Mouse (Mus musculus): Measurements from ENCODE around the gene Pheta1. TPM values are rescaled to one million over a fixed set of nuclear protein-coding genes. Genes with fewer than 3 reads are reported as not detected.

Pheta1 gene
- polyA plus RNA-seq, 1 experiment from 2014 or later, result 15.2 TPM

DNA sequence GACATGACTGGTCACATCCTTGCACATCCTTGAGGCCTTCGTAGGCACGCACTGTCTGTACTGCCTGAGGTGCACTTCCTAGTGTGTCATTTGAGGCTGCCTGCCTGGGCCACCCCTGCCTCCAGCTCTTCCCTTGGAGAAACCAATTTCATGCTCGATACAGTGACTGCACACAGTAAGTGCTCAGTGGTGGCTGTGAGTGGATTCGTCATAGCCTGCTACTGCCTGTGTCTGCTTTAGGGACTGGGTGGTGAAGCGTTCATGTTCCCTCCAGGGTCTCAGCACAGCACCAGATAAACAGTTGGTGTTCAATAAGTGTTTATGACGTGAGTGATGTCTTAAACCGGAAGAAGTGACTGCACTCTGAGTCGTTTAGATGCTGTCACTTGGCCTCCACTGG is 34.6 kb downstream of the Pheta1 start:
- DNase-seq (ENCODE audit: low spot score), result no peak

DNA sequence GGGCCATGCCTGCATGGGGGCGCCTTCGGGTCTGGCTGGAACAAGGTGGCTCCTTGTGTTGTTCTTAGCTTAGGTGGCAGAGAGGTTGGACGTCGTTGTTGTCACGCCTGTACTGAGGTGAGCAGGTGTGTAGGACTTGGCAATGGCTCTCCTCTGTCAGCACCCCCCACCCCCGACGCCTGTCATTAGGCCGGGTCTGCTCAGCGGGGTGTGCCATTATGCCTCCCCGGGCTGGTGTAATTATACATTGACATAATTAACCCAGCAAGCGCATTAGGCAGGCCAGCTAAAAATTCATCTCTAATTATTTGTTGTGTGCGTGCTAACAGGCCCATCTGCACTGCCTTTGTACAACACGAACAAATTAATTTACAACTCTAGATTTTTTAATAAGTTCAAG is 40.6 kb downstream of the Pheta1 start:
- no peak for DNase-seq (ENCODE audit: low spot score)

DNA sequence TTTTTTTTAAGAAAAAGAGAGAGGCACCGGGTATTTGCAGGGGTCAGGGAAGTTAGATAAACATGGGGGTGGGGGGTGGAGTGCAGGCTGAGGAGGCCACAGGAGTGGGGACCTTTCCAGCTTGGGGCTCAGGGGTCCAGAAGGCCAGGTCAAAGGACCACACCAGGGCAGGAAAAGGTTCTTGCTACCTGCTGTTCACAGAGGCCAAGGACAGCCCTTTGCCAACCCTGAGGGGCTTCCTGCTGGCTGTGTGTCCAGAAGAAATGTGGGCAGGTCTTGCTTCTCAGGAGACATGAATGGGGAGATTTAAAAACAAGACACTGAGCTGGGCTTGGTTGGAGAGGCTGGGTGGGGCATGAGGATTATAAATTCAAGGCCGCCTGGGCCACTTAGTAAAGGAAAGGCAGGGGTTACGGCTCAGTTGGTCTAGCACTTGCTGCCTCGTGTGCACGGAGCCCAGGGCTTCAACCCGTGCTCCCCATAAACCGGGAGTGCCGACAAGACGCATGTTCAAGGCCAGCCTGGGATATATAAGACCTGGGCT is 41.1 kb downstream of the Pheta1 start:
- DNase-seq (ENCODE audit: low spot score), result no peak

DNA sequence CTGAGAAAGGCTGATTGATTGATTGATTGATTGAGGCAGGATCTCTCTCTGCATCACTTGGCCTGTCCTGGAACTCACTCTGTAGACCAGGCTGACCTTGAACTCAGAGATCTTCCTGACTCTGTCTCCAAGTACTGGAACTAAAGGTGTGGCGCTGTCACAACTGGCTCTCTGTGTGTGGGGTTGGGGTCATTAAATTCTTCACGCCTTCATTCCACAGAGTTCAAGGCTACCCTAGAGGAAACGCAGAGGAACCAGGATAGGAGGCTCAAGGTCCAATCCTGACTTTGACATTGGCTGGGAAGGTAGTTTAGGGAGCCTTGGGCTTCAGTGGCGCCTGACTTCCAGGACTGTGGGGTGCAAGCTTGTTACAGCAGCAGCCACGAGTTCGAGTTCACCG is 42.1 kb downstream of the Pheta1 start:
- no peak for DNase-seq (ENCODE audit: low spot score)

DNA sequence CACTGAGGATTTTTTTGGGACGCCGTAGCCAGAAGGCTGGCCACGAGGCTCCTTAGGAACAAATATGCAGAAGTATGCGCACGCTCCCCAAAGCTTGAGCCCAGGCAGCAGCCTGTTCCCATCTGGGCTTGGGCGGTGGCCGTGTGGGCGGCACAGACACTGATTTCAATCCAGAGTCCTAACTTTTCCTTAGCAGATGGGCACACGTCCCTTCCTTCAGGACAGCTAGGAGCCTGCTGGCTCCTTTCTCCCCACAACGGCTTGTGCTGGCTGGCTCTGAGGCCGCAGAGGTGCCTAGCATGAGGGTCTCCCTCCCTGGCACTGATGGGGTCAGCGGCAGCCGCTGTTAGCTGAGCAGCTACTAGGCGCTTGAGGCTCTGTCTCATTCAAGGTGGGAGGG is 43.5 kb downstream of the Pheta1 start:
- DNase-seq (ENCODE audit: low spot score), result no peak

DNA sequence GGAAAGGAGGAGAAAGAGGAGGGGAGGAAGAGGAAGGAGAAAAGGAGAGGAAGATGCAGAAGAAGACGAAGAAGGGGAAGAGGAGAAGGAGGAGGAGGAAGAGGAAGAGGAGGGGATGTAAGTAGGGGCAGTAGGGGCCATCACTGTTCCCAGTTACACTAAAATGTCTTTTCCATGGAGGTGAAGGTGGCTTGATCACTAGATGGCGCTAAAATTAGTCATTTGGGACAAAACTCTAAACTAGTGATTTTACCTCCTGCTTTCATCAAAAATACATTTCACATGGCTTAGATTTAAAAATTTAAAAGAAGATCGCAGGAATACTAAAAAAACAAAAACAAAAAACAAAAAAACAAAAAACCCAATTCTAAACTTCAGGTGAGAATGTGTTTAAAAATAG is 44.8 kb downstream of the Pheta1 start:
- DNase-seq (ENCODE audit: low spot score), result peak; percentile 18

DNA sequence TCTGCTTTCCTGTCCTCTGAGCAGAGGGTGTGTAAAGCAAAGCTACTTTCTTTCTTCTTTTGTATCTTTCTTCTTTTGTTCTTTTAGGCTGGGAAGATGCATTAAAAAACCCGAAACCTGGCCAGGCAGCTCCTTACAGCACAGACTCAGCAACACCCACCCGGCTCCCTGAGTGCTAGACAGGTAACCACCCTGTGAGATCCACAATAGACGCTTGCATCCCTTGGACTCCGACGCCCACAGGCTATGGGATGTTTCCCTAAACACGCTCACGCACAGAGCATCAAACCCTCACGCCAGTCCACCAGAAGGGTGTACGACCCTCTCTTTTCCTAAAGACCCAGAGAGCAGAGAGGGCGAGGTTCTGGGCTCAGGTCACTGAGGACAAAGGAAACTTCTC is 45.9 kb downstream of the Pheta1 start:
- DNase-seq (ENCODE audit: low spot score), result no peak

DNA sequence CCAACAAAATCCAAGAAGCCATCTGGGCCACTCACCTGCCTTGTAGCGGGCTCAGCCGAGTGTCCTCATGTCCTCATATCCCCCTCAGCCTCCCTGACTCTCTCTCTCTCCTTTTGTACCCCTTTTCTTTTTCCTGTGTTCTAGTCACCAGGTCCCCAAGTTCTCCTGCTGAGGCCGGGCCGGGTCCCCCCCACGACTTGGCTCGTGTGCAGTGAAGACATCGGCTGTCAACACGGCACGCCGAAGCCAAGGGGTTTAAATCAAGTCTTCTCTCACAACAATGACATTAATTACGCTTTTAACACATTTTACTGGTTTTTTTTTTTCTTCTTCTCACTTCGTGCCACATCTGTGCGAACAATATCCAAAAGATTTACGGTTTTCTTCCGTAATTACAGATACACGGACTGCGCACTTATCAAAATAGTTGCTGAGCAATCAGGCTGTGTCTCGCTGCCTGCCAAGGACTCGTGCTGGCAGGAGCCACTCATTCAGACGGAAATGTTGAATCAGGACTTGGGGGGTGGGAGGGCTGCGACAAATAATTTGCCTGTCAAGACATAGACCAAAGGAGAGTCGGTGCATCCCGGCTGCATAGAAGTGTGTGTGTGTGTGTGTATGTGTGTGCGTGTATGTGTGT is 46.5 kb downstream of the Pheta1 start:
- DNase-seq (ENCODE audit: low spot score), result no peak

DNA sequence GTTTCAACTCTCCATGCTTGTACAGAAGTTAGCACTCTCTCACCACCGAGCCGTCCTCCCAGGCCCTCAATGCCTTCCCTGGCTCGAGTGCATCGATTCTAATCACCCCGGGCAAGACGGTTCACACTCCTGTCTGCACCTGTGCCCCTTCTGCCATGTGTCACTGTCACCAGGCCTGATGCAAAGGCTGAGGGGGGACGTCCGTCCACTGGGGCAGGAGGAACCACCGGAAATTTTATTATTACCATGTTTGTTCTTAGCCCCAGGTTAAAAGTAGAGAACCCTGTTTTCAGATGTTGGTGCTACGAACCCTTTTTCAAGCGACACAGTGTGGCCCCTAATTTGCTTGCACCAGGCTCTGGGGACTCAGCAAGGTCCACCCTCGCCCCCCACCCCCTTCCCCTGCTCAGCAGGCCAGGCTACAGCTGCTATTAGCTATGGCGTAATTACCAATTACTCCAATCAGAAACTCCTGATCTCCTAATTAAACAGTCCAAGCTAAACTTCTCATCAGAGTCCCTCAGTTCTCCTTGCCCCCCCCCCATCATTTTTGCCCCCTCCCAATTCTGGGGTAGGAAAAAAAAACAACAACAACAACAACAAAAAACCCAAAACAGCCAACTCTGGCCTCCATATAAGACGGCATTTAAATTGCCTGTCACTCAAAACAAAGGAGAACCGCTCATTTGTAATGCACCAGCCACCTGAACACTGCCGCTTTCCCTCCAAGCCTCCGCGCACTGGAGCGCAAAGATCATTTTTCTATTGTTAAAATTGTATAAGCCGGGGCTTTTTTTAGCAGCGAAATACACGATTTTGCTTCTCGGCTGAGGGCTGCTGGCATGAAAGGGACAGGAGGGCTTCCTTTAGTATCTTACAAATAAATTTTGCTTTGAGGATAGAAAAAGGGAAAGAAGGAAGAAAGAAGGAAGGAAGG is 54.3 kb downstream of the Pheta1 start:
- no peak for DNase-seq (ENCODE audit: low spot score)

Small RNAs within 50 kb of the gene (microRNA-seq; reads per million reads assigned to microRNA genes)
- gene Mir7031 (ENCODE audit: borderline number of aligned reads), result not detected

Other genes with a start within 250 kb of the Pheta1 start
- gene Acad12, start 230.0 kb upstream of the Pheta1 start, polyA plus RNA-seq (2015; fragmentation: Nextera tagmentation; extraction: Ambion mirVana), result 1.3 and 1.4 TPM in 2 replicates
- gene Acad10, start 188.5 kb upstream of the Pheta1 start, polyA plus RNA-seq (2015; fragmentation: Nextera tagmentation; extraction: Ambion mirVana), result 2.6 and 3.4 TPM in 2 replicates
- 48.2 and 51.9 TPM in 2 replicates for gene Brap, start 188.4 kb upstream of the Pheta1 start, polyA plus RNA-seq (2015; fragmentation: Nextera tagmentation; extraction: Ambion mirVana)
- gene Atxn2, start 137.6 kb upstream of the Pheta1 start, polyA plus RNA-seq (2015; fragmentation: Nextera tagmentation; extraction: Ambion mirVana), result 34.9 and 46.6 TPM in 2 replicates
- gene Sh2b3, start 11.3 kb upstream of the Pheta1 start, polyA plus RNA-seq (2015; fragmentation: Nextera tagmentation; extraction: Ambion mirVana), result 13.1 and 13.9 TPM in 2 replicates
- 0.14 and 0.17 TPM in 2 replicates for gene Cux2, start 201.1 kb downstream of the Pheta1 start, polyA plus RNA-seq (2015; fragmentation: Nextera tagmentation; extraction: Ambion mirVana)

All from thymus, postnatal 0 days (tissue).